Mouse (Mus musculus): ENCODE data around the gene Col4a4. TPM values are rescaled to one million over a fixed set of nuclear protein-coding genes. Genes with fewer than 3 reads are reported as not detected.
A peak's percentile ranks its signal among the peaks of the same experiment; 100 is the strongest.

Col4a4 gene
- polyA plus RNA-seq, 1 experiment from 2014 or later, result 0.21 TPM

DNA sequence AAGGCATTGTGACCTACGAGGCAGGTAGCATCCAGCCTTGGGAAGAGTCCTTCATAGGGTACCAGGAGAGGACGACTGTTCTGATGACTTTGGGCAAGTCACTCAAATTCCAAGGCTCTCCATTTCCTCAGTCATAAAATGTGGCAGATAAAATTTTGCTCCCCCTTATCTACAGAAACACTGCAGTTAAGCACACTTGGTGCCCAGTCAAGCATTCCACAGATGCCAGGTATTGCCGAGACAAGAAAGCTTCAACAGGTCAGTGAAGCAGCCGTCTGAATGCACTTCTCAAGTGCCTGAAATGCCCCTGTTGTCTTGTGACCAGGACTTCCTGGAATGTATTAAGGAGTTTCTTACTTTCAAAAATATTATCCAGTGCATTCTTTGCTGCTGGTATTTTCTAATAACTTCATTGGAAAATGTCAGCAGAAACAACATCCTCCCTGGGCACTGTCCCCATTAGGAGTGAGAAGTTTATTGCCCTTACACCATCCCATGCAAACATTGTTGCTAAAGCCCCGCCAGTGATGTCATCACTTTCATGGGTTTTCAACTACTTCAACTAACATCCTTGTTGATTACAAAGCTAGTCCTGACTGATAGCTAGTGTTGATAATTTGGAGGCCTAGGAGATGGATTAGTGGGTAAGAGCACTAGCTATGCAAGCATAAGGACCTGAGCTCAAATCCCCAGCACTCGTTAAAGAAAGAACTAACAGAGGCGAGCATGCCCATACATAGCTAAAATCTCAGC is 16.7 kb upstream of the Col4a4 start:
- Histone ChIP-seq H3K36me3 (ENCODE audit: control insufficient read depth, insufficient read depth, low read length) (no peaks in the 10 kb centered on the region), H3K4me1 (replicated peaks; ENCODE audit: control insufficient read depth, insufficient read depth, low read length) (no peaks in the 10 kb centered on the region), H3K9ac (ENCODE audit: low read length) (no peak overlapping the region), H3K27me3 (ENCODE audit: control insufficient read depth, insufficient read depth, low read length) (no peaks in the 10 kb centered on the region), H3K27ac (ENCODE audit: low read depth, low read length) (no peak overlapping the region), H3K4me3 (ENCODE audit: low read depth, low read length) (no peak overlapping the region), H3K4me2 (ENCODE audit: low read depth, low read length, severe bottlenecking) (no peak overlapping the region), H3K9me3 (ENCODE audit: control insufficient read depth, low read length) (no peaks in the 10 kb centered on the region)
- DNase-seq (ENCODE audit: low spot score) (no peak), ATAC-seq (replicated peaks; ENCODE audit: low FRiP score) (no peak)
- WGBS, result 78% methylated on average over 7 of the region's 7 CpGs

DNA sequence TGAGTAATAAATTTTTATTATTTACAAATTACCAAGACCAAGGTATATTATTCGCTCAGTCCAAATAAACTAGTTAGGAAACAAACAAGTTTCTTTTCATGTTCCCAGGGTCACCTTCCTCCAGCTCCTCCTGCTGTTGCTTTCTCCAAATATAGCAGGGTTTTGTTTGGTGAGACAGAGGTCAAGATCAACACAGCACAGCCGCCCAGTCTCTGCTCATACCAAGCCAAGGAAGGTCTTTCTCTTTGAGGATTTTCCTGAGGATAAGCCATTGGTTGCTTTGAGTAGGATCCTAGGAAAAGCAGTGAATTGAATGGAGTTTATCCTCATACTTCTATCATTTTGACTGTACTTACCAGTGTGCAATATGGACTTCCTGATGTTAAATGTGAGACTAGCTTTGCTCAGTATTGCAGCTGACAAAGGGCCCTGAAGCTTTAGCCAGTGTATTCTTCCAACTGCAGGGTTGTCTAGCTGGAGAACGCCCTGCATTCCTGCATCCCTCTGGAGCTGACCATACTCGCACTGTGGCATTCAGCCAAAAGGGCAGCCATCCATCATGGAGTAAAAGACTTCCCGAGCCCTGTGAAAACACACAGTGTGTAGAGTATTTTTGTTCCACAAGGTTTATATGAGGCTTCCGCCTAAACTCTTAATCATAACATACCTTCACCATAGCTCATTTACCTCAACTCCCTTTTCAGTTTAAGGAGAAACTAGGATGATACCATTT is 10.4 kb upstream of the Col4a4 start:
- Histone ChIP-seq H3K4me1 (replicated peaks; ENCODE audit: control insufficient read depth, insufficient read depth, low read length) (no peaks in the 10 kb centered on the region), H3K27me3 (ENCODE audit: control insufficient read depth, insufficient read depth, low read length) (no peaks in the 10 kb centered on the region), H3K4me3 (ENCODE audit: low read depth, low read length) (no peak overlapping the region), H3K27ac (ENCODE audit: low read depth, low read length) (no peak overlapping the region), H3K36me3 (ENCODE audit: control insufficient read depth, insufficient read depth, low read length) (no peaks in the 10 kb centered on the region), H3K9me3 (ENCODE audit: control insufficient read depth, low read length) (no peaks in the 10 kb centered on the region), H3K9ac (ENCODE audit: low read length) (no peak overlapping the region), H3K4me2 (ENCODE audit: low read depth, low read length, severe bottlenecking) (no peak overlapping the region)
- ATAC-seq (replicated peaks; ENCODE audit: low FRiP score) (no peak), DNase-seq (ENCODE audit: low spot score) (no peak)
- 89% methylated on average over 6 of the region's 6 CpGs for whole genome bisulfite sequencing

DNA sequence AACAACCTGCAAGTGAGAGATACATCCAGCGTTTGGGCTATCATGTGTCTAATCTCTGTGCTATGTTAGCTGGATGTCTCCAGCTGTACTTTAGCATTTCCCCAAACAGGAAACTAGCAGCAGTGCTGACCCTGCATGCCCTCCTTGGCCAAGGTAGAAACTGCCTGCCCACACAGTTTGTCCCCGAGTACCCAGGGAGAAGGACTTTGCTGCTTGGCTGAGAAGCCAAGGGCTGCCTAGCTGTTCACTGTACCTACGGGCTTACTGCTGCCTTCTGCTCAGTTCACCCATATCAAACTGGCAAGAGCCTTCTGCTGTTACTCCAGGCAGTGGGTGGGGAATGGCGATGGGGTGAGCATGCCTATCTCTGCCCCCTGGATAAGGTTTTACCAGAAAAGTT is 3.6 kb upstream of the Col4a4 start:
- Histone ChIP-seq H3K4me2 (ENCODE audit: low read depth, low read length, severe bottlenecking) (no peak overlapping the region), H3K4me1 (replicated peaks; ENCODE audit: control insufficient read depth, insufficient read depth, low read length) (no peaks in the 10 kb centered on the region; the same call in 1 of the 2 replicates), H3K27me3 (ENCODE audit: control insufficient read depth, insufficient read depth, low read length) (0 out of 2 replicates have a peak, but pooled peaks cover 2% of the 10 kb centered on the region), H3K9me3 (ENCODE audit: control insufficient read depth, low read length) (no peaks in the 10 kb centered on the region), H3K9ac (ENCODE audit: low read length) (no peak overlapping the region), H3K27ac (ENCODE audit: low read depth, low read length) (no peak overlapping the region), H3K4me3 (ENCODE audit: low read depth, low read length) (no peak overlapping the region), H3K36me3 (ENCODE audit: control insufficient read depth, insufficient read depth, low read length) (no peaks in the 10 kb centered on the region)
- 80% methylated on average over 4 of the region's 4 CpGs for WGBS
- no peak for ATAC-seq (replicated peaks; ENCODE audit: low FRiP score)
- DNase-seq (ENCODE audit: low spot score), result no peak

DNA sequence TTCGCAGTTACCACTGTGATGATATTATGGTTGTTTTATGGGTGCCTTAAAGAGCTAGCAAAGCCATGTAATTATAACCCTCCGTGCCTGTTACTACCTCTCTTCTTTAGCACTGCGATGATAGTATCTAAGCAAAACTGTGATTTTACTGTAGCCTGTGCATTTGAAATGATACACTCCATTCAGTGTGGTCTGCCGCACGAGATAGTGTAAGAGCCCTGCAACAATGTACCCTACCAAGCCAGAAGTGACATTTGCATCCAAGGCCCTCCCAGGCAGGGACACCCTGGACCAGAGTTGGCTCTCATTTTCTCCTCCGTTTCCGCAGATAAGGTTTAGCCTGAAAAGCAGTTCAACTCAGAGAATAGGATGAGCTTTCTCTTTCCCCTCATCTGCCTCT is 668 bp downstream of the Col4a4 start:
- Histone ChIP-seq H3K27ac (ENCODE audit: low read depth, low read length) (no peak overlapping the region), H3K27me3 (ENCODE audit: control insufficient read depth, insufficient read depth, low read length) (0 out of 2 replicates have a peak, but pooled peaks cover 2% of the 10 kb centered on the region), H3K4me2 (ENCODE audit: low read depth, low read length, severe bottlenecking) (no peak overlapping the region), H3K4me1 (replicated peaks; ENCODE audit: control insufficient read depth, insufficient read depth, low read length) (no peaks in the 10 kb centered on the region; the same call in 1 of the 2 replicates), H3K9me3 (ENCODE audit: control insufficient read depth, low read length) (no peaks in the 10 kb centered on the region), H3K36me3 (ENCODE audit: control insufficient read depth, insufficient read depth, low read length) (no peaks in the 10 kb centered on the region), H3K4me3 (ENCODE audit: low read depth, low read length) (no peak overlapping the region), H3K9ac (ENCODE audit: low read length) (peak overlapping the region; percentile 48; the same call in 1 of the 2 replicates)
- whole genome bisulfite sequencing, result 75% methylated on average over 7 of the region's 7 CpGs
- ATAC-seq (replicated peaks; ENCODE audit: low FRiP score) (no peak), DNase-seq (ENCODE audit: low spot score) (no peak)

DNA sequence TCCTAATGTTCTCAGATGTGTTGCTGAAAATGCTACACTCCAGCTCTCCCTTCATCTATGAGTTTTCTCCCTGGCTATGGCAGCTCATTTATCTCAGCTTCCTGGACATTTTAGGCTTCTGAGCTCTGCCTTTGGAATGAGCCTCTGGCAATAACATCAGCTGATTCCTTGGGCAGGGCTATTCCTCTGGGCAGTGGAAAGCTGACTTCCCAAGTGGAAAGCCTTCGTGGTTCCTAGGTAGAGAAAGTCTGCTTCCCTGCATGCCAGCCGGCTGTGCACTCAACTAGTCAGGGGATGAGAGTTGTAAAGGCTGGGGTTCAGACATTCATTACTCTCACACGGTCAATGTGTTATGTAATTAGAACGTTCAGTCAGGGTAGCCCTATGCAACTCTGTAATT is 8.3 kb downstream of the Col4a4 start:
- Histone ChIP-seq H3K9me3 (ENCODE audit: control insufficient read depth, low read length) (no peaks in the 10 kb centered on the region), H3K36me3 (ENCODE audit: control insufficient read depth, insufficient read depth, low read length) (no peaks in the 10 kb centered on the region), H3K4me2 (ENCODE audit: low read depth, low read length, severe bottlenecking) (no peak overlapping the region), H3K27me3 (ENCODE audit: control insufficient read depth, insufficient read depth, low read length) (no peaks in the 10 kb centered on the region), H3K27ac (ENCODE audit: low read depth, low read length) (no peak overlapping the region), H3K9ac (ENCODE audit: low read length) (no peak overlapping the region), H3K4me1 (replicated peaks; ENCODE audit: control insufficient read depth, insufficient read depth, low read length) (no peaks in the 10 kb centered on the region), H3K4me3 (ENCODE audit: low read depth, low read length) (no peak overlapping the region)
- DNase-seq (ENCODE audit: low spot score) (no peak), ATAC-seq (replicated peaks; ENCODE audit: low FRiP score) (no peak)
- 77% methylated on average over 4 of the region's 4 CpGs for WGBS

DNA sequence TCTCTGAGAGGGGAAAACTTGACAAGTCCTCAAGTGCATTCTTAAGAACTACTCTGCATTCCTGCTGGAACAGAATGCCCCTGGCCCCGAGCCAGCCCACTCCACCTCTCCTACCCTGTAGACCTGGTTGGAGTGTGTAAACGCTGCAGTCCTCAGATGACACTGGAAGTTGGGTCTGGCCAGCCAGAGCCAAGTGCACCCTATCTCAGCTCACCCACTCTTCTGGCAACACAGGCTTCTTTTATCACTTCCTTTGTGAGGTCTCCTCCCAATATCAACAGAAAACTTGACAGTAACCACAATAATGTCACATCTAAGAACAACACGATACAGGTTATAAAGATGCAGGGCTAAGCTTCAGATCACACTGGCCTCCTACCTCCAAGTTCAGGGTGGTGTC is 8.7 kb downstream of the Col4a4 start:
- no peak for ATAC-seq (replicated peaks; ENCODE audit: low FRiP score)

DNA sequence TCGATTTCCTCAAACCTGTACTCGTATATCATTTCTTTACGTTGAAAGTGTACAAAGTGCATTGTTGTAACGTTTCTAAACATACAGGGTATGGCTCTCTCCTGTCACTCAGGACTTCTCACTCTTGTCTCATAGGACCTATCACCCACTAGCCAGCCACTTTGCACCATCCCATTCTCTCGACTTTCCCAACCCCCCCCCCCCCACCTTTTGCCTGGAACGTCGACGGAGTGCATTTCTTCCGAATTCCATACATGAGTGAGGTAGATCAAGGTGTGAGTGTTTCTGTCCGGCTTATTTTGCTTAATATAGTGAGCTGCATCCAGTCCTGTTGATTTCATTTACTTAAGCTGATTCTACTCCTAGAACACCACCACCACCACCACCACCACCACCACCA is 9.3 kb downstream of the Col4a4 start:
- Histone ChIP-seq H3K9me3 (ENCODE audit: control insufficient read depth, low read length) (no peaks in the 10 kb centered on the region), H3K4me1 (replicated peaks; ENCODE audit: control insufficient read depth, insufficient read depth, low read length) (no peaks in the 10 kb centered on the region), H3K9ac (ENCODE audit: low read length) (no peak overlapping the region), H3K27ac (ENCODE audit: low read depth, low read length) (no peak overlapping the region), H3K4me3 (ENCODE audit: low read depth, low read length) (no peak overlapping the region), H3K27me3 (ENCODE audit: control insufficient read depth, insufficient read depth, low read length) (no peaks in the 10 kb centered on the region), H3K4me2 (ENCODE audit: low read depth, low read length, severe bottlenecking) (no peak overlapping the region), H3K36me3 (ENCODE audit: control insufficient read depth, insufficient read depth, low read length) (no peaks in the 10 kb centered on the region)
- DNase-seq (ENCODE audit: low spot score) (no peak), ATAC-seq (replicated peaks; ENCODE audit: low FRiP score) (no peak)
- 96% methylated on average over 10 of the region's 10 CpGs for WGBS

More for the DNA sequence above, 8.7 kb downstream of the Col4a4 start:
- H3K9me3 ChIP-seq (ENCODE audit: control insufficient read depth, low read length), result no peaks in the 10 kb centered on the region
- no peak overlapping the region for H3K4me3 ChIP-seq (ENCODE audit: low read depth, low read length)
- no peak overlapping the region for H3K9ac ChIP-seq (ENCODE audit: low read length)
- no peaks in the 10 kb centered on the region for H3K27me3 ChIP-seq (ENCODE audit: control insufficient read depth, insufficient read depth, low read length)
- H3K27ac ChIP-seq (ENCODE audit: low read depth, low read length), result no peak overlapping the region
- 86% methylated on average over 3 of the region's 3 CpGs for WGBS
- no peak overlapping the region for H3K4me2 ChIP-seq (ENCODE audit: low read depth, low read length, severe bottlenecking)
- no peak for DNase-seq (ENCODE audit: low spot score)
- H3K4me1 ChIP-seq (replicated peaks; ENCODE audit: control insufficient read depth, insufficient read depth, low read length), result no peaks in the 10 kb centered on the region
- no peaks in the 10 kb centered on the region for H3K36me3 ChIP-seq (ENCODE audit: control insufficient read depth, insufficient read depth, low read length)

DNA sequence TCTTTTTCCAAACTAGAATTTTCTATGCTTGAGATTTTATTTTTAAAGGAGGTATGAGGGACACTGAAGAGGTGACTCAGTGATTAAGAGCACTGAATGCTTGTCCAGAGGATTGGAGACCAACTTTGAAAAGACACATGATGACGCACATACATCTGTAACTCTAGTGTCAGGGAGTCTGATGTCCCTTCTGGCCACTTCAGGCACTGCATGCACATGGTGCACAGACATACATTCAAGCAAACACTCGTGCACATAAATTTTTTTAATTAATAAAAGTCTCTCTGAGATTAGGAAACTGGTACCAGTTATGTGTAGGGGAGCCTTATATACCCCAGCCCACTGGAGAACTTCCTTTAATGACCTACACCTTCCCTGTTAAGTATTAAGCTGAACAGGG is 10.5 kb downstream of the Col4a4 start:
- H3K36me3 ChIP-seq (ENCODE audit: control insufficient read depth, insufficient read depth, low read length), result no peaks in the 10 kb centered on the region
- no peaks in the 10 kb centered on the region for H3K9me3 ChIP-seq (ENCODE audit: control insufficient read depth, low read length)
- H3K4me1 ChIP-seq (replicated peaks; ENCODE audit: control insufficient read depth, insufficient read depth, low read length), result no peaks in the 10 kb centered on the region
- WGBS, result 85% methylated on average over 2 of the region's 2 CpGs
- no peak overlapping the region for H3K27ac ChIP-seq (ENCODE audit: low read depth, low read length)
- no peak overlapping the region for H3K9ac ChIP-seq (ENCODE audit: low read length)
- ATAC-seq (replicated peaks; ENCODE audit: low FRiP score) (no peak), DNase-seq (ENCODE audit: low spot score) (no peak)
- H3K4me2 ChIP-seq (ENCODE audit: low read depth, low read length, severe bottlenecking), result no peak overlapping the region
- no peaks in the 10 kb centered on the region for H3K27me3 ChIP-seq (ENCODE audit: control insufficient read depth, insufficient read depth, low read length)
- no peak overlapping the region for H3K4me3 ChIP-seq (ENCODE audit: low read depth, low read length)

All from forebrain, embryonic 11.5 days (tissue).